Mouse (Mus musculus): ENCODE data around the gene Grk5. TPM values are rescaled to one million over a fixed set of nuclear protein-coding genes. Genes with fewer than 3 reads are reported as not detected.

Grk5 gene
- polyA plus RNA-seq, 1 experiment from 2014 or later, result 0.47 TPM

DNA sequence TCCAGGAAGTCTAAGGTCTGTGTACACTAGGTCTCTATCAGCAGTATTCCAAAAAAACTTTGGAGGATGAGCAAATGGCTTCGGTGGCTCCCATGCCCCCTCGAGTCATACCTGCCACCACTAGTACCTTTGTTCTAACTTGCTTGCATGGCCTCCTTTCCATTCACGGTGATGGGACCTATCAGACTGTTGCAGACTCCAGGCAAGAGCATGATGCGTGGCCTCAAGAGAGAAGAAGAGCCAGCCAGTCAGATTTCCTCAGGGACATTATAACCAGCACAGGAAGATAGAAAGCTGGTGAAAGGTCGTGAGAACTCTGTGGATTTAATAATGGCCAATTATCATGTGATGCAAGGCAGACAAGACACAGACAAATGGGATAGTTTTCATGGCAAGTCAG is 91.8 kb downstream of the Grk5 start:
- TF ChIP-seq EP300 (IDR thresholded peaks at IDR 0.05; ENCODE audit: low read depth), result no peak
- no peak for TF ChIP-seq CTCF (IDR thresholded peaks at IDR 0.05; ENCODE audit: low read depth)
- H3K4me3 ChIP-seq (ENCODE audit: low read depth, low read length), result no peak overlapping the region
- no peak overlapping the region for H3K9ac ChIP-seq (replicated peaks)
- no peaks in the 10 kb centered on the region for H3K36me3 ChIP-seq (replicated peaks; ENCODE audit: insufficient read depth, low read length)
- H3K4me2 ChIP-seq (ENCODE audit: low read depth, low read length), result no peak overlapping the region
- H3K9me3 ChIP-seq (ENCODE audit: low read length), result no peaks in the 10 kb centered on the region
- WGBS (ENCODE audit: insufficient replicate concordance), result 71% methylated on average over 5 of the region's 5 CpGs
- DNase-seq, result no peak
- no peaks in the 10 kb centered on the region for H3K4me1 ChIP-seq (ENCODE audit: insufficient read depth)
- no peak overlapping the region for H3K27ac ChIP-seq (ENCODE audit: low read depth)
- no peak for ATAC-seq
- no peaks in the 10 kb centered on the region for H3K27me3 ChIP-seq (ENCODE audit: insufficient read depth, low read length)

DNA sequence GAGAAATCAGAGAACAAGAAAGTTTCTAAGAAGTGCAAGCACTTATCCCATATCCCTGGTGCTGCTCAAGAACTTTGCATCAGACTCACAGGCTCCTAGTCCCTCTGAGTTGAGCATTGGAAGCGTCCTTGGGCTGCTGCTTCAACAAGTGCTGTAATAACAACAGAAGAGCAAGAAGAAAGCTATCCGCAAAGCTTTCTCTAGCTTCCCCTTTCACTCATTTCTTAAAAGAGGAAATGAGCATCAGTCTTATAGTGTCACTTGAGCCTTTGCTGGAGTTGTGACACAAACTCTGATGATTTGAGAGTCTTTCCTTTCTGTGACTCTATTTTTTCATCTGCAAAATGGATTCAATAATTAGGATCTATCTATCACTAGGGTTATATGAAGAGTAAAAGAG is 92.3 kb downstream of the Grk5 start:
- ATAC-seq, result no peak
- Histone ChIP-seq H3K4me2 (ENCODE audit: low read depth, low read length) (no peak overlapping the region), H3K9ac (replicated peaks) (no peak overlapping the region), H3K4me3 (ENCODE audit: low read depth, low read length) (no peak overlapping the region), H3K9me3 (ENCODE audit: low read length) (no peaks in the 10 kb centered on the region), H3K36me3 (replicated peaks; ENCODE audit: insufficient read depth, low read length) (no peaks in the 10 kb centered on the region), H3K27me3 (ENCODE audit: insufficient read depth, low read length) (no peaks in the 10 kb centered on the region), H3K4me1 (ENCODE audit: insufficient read depth) (no peaks in the 10 kb centered on the region), H3K27ac (ENCODE audit: low read depth) (no peak overlapping the region)
- no peak for TF ChIP-seq EP300 (IDR thresholded peaks at IDR 0.05; ENCODE audit: low read depth)
- no peak for TF ChIP-seq CTCF (IDR thresholded peaks at IDR 0.05; ENCODE audit: low read depth)
- DNase-seq, result no peak
- 43% methylated on average over 2 of the region's 2 CpGs for WGBS (ENCODE audit: insufficient replicate concordance)

DNA sequence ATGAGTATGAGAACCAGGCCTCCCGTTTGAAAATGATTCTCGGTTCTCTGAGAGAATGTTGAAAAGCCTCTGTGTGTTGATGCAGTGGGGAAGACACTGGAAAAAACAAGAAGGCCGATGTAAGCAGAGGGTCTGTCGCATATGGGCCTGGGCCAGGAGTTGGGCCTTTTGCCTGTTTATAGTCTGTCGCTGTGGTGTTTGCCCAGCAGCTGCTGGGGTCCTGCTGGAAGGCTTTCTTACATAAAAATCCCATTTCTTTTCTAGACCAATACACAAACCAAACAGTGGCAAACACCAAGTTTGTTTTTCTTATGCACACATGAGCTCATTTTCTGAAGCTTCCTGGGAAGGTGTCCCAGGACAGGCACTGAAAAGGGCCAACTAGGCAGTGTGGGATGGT is 100.2 kb downstream of the Grk5 start:
- H3K27me3 ChIP-seq (ENCODE audit: insufficient read depth, low read length), result no peaks in the 10 kb centered on the region
- DNase-seq (no peak), ATAC-seq (no peak)
- TF ChIP-seq EP300 (IDR thresholded peaks at IDR 0.05; ENCODE audit: low read depth) (no peak), CTCF (IDR thresholded peaks at IDR 0.05; ENCODE audit: low read depth) (no peak)
- H3K9me3 ChIP-seq (ENCODE audit: low read length), result no peaks in the 10 kb centered on the region
- 81% methylated on average over 5 of the region's 5 CpGs for WGBS (ENCODE audit: insufficient replicate concordance)
- H3K9ac ChIP-seq (replicated peaks), result no peak overlapping the region
- H3K36me3 ChIP-seq (replicated peaks; ENCODE audit: insufficient read depth, low read length), result no peaks in the 10 kb centered on the region
- no peak overlapping the region for H3K27ac ChIP-seq (ENCODE audit: low read depth)
- no peaks in the 10 kb centered on the region for H3K4me1 ChIP-seq (ENCODE audit: insufficient read depth)
- no peak overlapping the region for H3K4me2 ChIP-seq (ENCODE audit: low read depth, low read length)
- H3K4me3 ChIP-seq (ENCODE audit: low read depth, low read length), result no peak overlapping the region

DNA sequence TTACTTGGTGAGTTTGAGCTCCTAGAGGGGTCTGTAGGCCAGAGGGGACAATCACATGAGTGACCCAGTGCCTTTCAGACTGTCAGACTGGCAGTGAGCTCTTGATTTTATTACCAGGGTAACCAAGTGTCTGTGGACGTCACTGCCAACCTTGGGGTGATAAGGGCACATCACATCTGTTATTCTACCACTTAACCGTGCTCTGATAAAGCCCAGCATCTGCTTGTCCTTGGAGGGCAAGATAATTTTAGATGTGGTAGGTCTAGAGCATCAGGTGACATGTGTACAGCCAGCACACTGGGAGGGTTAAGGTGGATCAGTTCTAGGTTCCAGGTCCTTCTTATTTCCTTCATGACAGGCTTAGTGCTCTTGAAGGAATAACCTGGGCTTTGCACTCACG is 104.7 kb downstream of the Grk5 start:
- DNase-seq (no peak), ATAC-seq (peak; percentile 45)
- Histone ChIP-seq H3K27me3 (ENCODE audit: insufficient read depth, low read length) (no peaks in the 10 kb centered on the region), H3K4me2 (ENCODE audit: low read depth, low read length) (no peak overlapping the region), H3K27ac (ENCODE audit: low read depth) (no peak overlapping the region), H3K4me1 (ENCODE audit: insufficient read depth) (no peaks in the 10 kb centered on the region), H3K36me3 (replicated peaks; ENCODE audit: insufficient read depth, low read length) (no peaks in the 10 kb centered on the region), H3K9ac (replicated peaks) (no peak overlapping the region), H3K9me3 (ENCODE audit: low read length) (no peaks in the 10 kb centered on the region), H3K4me3 (ENCODE audit: low read depth, low read length) (no peak overlapping the region)
- 46% methylated on average over 3 of the region's 3 CpGs for WGBS (ENCODE audit: insufficient replicate concordance)
- TF ChIP-seq EP300 (IDR thresholded peaks at IDR 0.05; ENCODE audit: low read depth), result peak; percentile 70
- no peak for TF ChIP-seq CTCF (IDR thresholded peaks at IDR 0.05; ENCODE audit: low read depth)

DNA sequence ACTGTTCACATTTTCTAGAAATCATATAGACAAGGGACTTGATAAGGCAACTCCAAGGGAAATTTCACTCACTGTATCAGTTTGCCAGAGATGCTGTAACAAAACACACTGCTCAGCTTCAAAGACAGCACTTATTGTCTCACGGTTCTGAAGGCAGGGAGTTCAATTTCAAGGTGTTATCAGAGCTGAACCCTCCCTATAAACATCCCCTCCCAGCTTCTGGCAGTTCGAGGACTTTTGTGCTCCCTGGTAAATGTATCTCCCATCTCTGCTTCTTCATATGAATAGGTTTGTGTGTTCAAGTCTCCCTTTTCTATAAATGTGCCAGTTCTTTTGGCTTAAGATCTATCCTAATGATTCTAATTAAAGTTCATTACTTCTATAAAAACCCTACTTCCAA is 105.3 kb downstream of the Grk5 start:
- no peaks in the 10 kb centered on the region for H3K9me3 ChIP-seq (ENCODE audit: low read length)
- no peaks in the 10 kb centered on the region for H3K36me3 ChIP-seq (replicated peaks; ENCODE audit: insufficient read depth, low read length)
- H3K4me3 ChIP-seq (ENCODE audit: low read depth, low read length), result no peak overlapping the region
- ATAC-seq (no peak), DNase-seq (no peak)
- H3K27ac ChIP-seq (ENCODE audit: low read depth), result no peak overlapping the region
- H3K4me2 ChIP-seq (ENCODE audit: low read depth, low read length), result no peak overlapping the region
- H3K27me3 ChIP-seq (ENCODE audit: insufficient read depth, low read length), result no peaks in the 10 kb centered on the region
- no peak overlapping the region for H3K9ac ChIP-seq (replicated peaks)
- 54% methylated on average over 2 of the region's 2 CpGs for WGBS (ENCODE audit: insufficient replicate concordance)
- TF ChIP-seq CTCF (IDR thresholded peaks at IDR 0.05; ENCODE audit: low read depth) (no peak), EP300 (IDR thresholded peaks at IDR 0.05; ENCODE audit: low read depth) (no peak)
- H3K4me1 ChIP-seq (ENCODE audit: insufficient read depth), result no peaks in the 10 kb centered on the region

DNA sequence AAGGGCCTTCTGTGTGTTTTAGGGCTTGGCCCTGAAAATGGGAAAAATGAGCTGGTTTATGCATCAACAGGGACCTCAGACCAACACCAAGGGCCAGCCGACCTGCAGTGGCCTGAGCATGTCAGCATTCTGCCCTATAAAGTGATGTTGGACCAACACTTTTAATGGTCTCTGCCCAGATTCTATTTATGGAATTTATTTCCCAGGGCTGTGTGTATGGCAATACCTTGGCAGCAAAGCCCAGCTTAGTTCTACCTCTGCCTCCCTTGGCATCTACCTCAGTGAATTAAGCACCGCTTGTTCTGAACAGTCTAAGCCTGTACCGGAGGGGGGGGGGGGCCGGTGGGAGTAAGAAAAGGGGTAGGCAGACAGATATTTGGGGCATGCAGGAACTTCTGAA is 108.2 kb downstream of the Grk5 start:
- Histone ChIP-seq H3K9ac (replicated peaks) (no peak overlapping the region), H3K27ac (ENCODE audit: low read depth) (no peak overlapping the region), H3K4me3 (ENCODE audit: low read depth, low read length) (no peak overlapping the region), H3K4me1 (ENCODE audit: insufficient read depth) (no peaks in the 10 kb centered on the region), H3K4me2 (ENCODE audit: low read depth, low read length) (no peak overlapping the region), H3K27me3 (ENCODE audit: insufficient read depth, low read length) (no peaks in the 10 kb centered on the region), H3K36me3 (replicated peaks; ENCODE audit: insufficient read depth, low read length) (no peaks in the 10 kb centered on the region), H3K9me3 (ENCODE audit: low read length) (no peaks in the 10 kb centered on the region)
- DNase-seq, result no peak
- no peak for ATAC-seq
- 73% methylated on average over 4 of the region's 4 CpGs for WGBS (ENCODE audit: insufficient replicate concordance)
- TF ChIP-seq CTCF (IDR thresholded peaks at IDR 0.05; ENCODE audit: low read depth), result no peak
- no peak for TF ChIP-seq EP300 (IDR thresholded peaks at IDR 0.05; ENCODE audit: low read depth)

DNA sequence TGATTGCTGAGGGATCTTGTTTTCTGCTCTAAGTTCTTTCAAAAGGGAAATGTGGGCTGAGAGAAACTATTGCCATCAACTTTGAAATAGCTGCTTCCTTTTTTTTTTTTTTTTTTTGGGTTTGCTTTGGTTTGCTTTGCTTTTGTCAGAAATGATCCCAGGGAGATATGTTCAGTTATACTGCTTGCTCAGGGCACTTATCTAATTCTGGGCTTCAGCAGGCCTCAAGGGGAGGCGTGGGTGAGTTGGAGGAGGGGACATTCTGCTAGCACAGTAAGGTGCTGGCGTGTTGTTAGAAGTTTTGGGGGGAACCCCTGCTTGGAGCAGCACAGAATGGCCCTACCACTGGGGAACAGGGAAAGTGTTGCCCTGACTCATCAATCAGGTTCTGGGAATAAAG is 110.1 kb downstream of the Grk5 start:
- 59% methylated on average over 2 of the region's 2 CpGs for WGBS (ENCODE audit: insufficient replicate concordance)
- no peak for DNase-seq
- H3K4me1 ChIP-seq (ENCODE audit: insufficient read depth), result no peaks in the 10 kb centered on the region
- ATAC-seq, result no peak
- H3K27ac ChIP-seq (ENCODE audit: low read depth), result no peak overlapping the region
- H3K36me3 ChIP-seq (replicated peaks; ENCODE audit: insufficient read depth, low read length), result no peaks in the 10 kb centered on the region
- H3K4me2 ChIP-seq (ENCODE audit: low read depth, low read length), result no peak overlapping the region
- no peaks in the 10 kb centered on the region for H3K27me3 ChIP-seq (ENCODE audit: insufficient read depth, low read length)
- H3K9me3 ChIP-seq (ENCODE audit: low read length), result no peaks in the 10 kb centered on the region
- TF ChIP-seq CTCF (IDR thresholded peaks at IDR 0.05; ENCODE audit: low read depth) (no peak), EP300 (IDR thresholded peaks at IDR 0.05; ENCODE audit: low read depth) (no peak)
- no peak overlapping the region for H3K4me3 ChIP-seq (ENCODE audit: low read depth, low read length)
- H3K9ac ChIP-seq (replicated peaks), result no peak overlapping the region
